Mouse (Mus musculus) heart, postnatal 36 days (tissue): ENCODE data around the gene Opa3. TPM values are rescaled to one million over a fixed set of nuclear protein-coding genes. Genes with fewer than 3 reads are reported as not detected.
"Not testable (repeated sequence)": the region's sequence is repeated elsewhere in the genome, so short reads cannot be mapped to it uniquely, and the experiment has no call there.

ENCODE experiments used
- DNase-seq, 2 experiments: peaks; one replicate each; pipeline ENCODE4 v3.0.0; 2021 to 2022
- intact Hi-C: fragments of 180-260 bp; cut with DNase I; formaldehyde crosslinking; loops from one replicate; pipeline ENCODE4 v1.15.1; 2025
- total RNA-seq, 2 experiments: library from RNA; stranded (reverse); gene quantifications; 2 replicates each; pipeline ENCODE4 v1.2.3; 2021

Gene Opa3
- total RNA-seq, 2 experiments from 2014 or later = 53.9 to 62.9 TPM

- DNase-seq = peak; percentile 89 to 90
Observed at GRCm38 (mm10) chr7:19271238-19272172, 43.4 kb downstream of the Opa3 start, which contains the start of gene Vasp. TSS of gene Vasp (minus strand) at chr7:19271817.

DNA sequence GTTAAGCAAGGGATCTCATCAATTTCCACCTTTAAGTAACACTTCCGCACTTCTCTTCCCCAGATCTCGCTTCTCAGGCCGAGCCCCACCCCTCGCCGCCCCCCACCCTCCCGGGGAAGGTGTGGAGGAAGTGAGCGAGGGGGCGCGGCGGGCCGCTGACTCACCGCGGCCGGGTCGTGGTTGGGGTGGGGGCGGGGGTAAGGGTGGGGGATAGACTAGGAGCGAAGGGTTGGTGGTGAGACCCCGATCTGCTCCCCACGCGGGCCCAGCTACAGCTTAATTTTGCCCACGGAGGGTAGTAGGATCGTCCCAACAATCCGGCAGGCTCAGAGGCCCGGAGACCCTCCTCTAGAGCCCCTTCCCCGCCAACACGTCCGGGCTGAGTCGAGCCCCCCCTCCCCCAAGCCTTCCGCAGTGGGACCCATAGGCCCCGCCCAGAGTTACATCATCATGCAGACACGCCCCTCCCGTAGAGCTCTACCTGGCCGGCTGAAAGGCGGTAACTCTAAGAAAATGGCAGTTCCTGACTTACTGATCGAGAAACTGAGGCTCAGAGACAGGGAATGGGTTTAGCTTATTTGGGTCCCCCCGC, 44.1 kb downstream of the Opa3 start:
- intact Hi-C loops = no loop called here
- peak; percentile 70 to 73 for DNase-seq

More at GRCm38 (mm10) chr7:19271238-19272172, 43.4 kb downstream of the Opa3 start, which contains the start of gene Vasp:
- intact Hi-C loops = no loop called here

DNA sequence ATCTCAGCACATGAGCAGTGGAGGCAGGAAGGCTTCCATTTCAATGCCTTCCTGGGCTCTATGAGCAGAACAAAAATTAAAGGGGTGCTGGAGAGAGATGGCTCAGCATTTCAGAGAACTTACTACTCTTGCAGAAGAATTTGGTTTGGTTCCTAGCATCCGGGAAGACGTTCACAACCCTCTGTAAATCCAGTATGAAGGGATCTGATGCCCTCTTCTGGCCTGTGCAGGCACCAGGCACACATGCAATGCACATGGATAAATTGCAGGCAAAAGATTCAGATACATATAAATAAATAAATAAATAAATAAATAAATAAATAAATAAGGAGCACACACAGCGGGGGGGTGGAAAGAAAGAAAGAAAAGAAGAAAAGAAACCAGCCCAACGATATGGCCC, 48.1 kb downstream of the Opa3 start:
- intact Hi-C loops = no loop called here

DNA sequence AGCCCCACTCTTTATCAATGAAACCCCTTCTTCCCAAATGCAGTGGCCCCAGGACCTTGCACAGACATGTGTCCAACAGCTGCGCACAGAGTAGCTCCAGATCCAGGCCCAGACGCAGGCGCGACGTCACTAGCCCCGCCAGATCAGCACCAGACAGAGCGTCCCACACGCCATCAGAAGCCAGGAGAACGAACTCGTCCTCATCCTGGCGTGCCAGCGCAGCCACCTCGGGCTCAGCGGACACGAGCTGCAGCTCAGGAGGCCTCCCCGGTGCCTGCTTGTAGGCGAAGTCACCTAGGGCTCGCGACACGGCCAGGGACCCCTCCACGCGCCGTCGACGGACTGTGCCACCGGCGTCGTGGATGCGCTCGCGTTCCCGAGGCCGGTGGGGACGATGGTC, 50.9 kb downstream of the Opa3 start:
- no peak for DNase-seq
- intact Hi-C loops = no loop called here

More for the DNA sequence above, 48.1 kb downstream of the Opa3 start:
- DNase-seq = no peak

- no peak for DNase-seq
- intact Hi-C loops = loop anchor here (5.0 kb wide), 1 partner anchor 102 kb away; the partner anchor contains the start of gene Eml2
Observed at GRCm38 (mm10) chr7:19279581-19280114, 51.5 kb downstream of the Opa3 start, which contains the start of gene Ppm1n. TSS of gene Ppm1n (minus strand) at chr7:19280064.

DNA sequence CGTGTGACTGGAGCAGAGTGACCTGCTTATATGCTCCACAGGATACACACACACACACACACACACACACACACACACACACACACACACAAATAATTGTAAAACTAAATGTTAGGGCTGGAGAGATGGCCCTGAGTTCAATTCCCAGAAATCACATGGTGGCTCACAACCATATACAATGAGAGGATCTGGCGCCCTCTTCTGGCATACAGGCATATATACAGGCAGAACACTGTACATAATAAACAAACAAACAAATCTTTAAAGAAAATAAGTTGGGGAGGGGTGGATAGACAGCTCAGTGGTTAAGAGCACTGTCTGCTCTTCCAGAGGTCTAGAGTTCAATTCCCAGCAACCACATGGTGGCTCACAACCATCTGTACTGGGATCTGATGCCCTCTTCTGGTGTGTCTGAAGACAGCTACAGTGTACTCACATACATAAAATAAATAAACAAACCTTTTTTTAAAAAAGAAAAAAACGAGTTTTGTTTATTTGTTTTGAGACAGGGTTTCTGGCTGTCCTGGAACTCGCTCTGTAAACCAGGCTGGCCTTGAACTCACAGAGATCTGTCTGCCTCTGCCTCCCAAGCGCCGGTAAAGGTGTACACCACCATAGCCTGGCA, 53.7 kb downstream of the Opa3 start:
- DNase-seq = not testable (repeated sequence)
- intact Hi-C loops = loop anchor here (5.0 kb wide), 1 partner anchor 104 kb away; the partner anchor contains the start of gene Eml2

DNA sequence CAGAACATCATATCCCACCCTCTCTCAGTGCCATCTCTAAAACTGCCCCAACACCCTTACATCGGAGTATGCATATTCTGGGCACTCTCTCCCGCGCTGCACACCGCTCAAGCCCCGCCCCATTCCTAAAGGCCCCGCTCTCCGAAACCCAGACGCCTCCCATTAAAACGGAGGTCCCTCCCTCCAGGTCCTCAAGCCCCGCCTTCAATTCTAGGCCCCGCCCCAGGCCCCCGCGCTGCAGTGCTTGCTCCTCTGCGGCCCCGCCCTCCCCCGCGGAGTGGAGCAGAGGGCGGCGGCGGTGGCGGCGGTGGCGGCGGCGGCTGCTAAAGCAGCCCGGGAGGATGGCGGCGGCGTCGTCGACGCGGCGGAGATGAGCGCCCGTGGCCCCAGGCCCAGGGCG, 54.3 kb downstream of the Opa3 start, which contains the start of gene Rtn2:
Rtn2 (plus strand) TSS at position 240 of the 400 bp plus-strand sequence.
- peak; percentile 62 to 68 for DNase-seq
- intact Hi-C loops = loop anchor here (5.0 kb wide), 1 partner anchor 105 kb away; the partner anchor contains the start of gene Eml2

- intact Hi-C loops = loop anchor here (1.0 to 5.0 kb wide), 2 partner anchors 44 to 106 kb away; partner anchors contain the start of gene Eml2
- peak; percentile 61 to 68 for DNase-seq
Observed at GRCm38 (mm10) chr7:19282791-19283405, 54.8 kb downstream of the Opa3 start.

GRCm38 (mm10) chr7:19283406-19283804, 55.3 kb downstream of the Opa3 start:
- DNase-seq = no peak
- intact Hi-C loops = loop anchor here (1.0 to 5.0 kb wide), 2 partner anchors 44 to 106 kb away; partner anchors contain the start of gene Eml2

GRCm38 (mm10) chr7:19284763-19285162, 56.6 kb downstream of the Opa3 start:
- intact Hi-C loops = loop anchor here (5.0 kb wide), 1 partner anchor 107 kb away; the partner anchor contains the start of gene Eml2
- peak in 1 of 2 experiments; percentile 74 for DNase-seq

- DNase-seq = peak; percentile 48 to 73
- intact Hi-C loops = no loop called here
Observed at GRCm38 (mm10) chr7:19290969-19291596, 62.9 kb downstream of the Opa3 start.

GRCm38 (mm10) chr7:19295503-19296185, 67.5 kb downstream of the Opa3 start:
- intact Hi-C loops = loop anchor here (5.0 kb wide), 2 partner anchors 118 to 138 kb away; partner anchors contain the start of gene Eml2
- DNase-seq = peak; percentile 96 to 99

- no peak for DNase-seq
- intact Hi-C loops = loop anchor here (5.0 kb wide), 2 partner anchors 120 to 140 kb away; partner anchors contain the start of gene Eml2
Observed at GRCm38 (mm10) chr7:19297034-19297433, 68.9 kb downstream of the Opa3 start.

DNA sequence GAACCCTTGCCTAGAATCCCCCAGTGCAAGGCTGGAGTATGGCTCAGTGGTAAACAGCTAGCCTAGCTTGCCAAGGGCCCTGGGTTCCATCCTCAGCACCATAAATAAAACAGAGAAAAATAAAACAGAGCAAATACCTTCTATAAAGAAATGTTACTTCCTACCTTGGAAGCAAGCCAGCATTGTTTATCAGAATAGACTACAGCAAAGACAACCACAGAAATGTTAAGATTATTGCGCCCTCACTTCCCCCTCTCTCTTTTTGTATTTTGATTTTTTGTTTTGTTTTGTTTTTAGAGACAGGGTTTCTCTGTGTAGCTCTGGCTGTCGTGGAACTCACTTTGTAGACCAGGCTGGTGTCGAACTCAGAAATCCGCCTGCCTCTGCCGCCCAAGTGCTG, 69.7 kb downstream of the Opa3 start:
- DNase-seq = no peak
- intact Hi-C loops = loop anchor here (5.0 kb wide), 2 partner anchors 120 to 140 kb away; partner anchors contain the start of gene Eml2

- intact Hi-C loops = loop anchor here (5.0 kb wide), 2 partner anchors 122 to 142 kb away; partner anchors contain the start of gene Eml2
- peak in 1 of 2 experiments; percentile 45 for DNase-seq
Observed at GRCm38 (mm10) chr7:19299194-19299593, 71.1 kb downstream of the Opa3 start.

DNA sequence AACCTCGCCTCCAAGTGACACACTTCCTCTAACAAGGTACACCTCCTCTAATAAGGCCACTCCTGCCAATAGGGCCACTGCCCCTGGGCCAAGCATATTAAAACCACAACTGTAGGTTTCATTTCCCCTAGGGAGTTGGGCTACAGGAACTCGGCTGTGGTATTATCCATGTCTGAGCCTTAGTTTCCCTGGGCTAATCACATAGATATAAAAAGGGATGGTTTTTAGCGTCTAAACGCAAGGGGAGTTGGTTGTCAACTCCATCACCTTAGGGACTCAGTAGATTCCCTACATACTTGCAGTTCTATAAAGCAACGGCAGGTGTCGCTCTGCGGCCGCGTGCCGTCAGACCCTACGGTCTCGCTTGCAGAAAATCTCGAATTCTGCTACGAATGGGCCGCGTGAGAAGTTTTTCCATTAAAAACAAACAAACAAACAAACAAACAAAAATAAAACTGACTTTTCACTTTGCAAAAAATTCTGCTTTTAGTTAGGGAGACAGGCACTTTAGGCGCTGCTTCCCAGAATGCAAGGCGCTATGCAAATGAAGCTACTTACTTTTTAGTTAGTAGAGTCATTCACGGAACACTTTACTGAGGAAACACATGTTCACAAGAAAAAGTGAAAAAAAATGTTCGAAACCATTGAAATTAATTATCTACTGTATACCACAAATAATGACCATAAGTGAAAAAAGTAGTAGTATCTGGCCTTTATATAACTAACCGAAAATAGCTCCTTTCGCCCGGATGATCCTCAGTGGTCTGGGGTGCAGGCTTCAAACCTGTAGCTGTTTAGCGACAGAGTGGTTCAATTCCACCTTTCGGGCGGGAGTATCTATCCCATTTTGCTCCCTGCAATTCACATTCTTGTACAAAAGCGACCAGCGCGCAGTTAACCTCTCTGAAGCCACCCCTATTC, 72.6 kb downstream of the Opa3 start:
- intact Hi-C loops = loop anchor here (1.0 to 2.0 kb wide), 2 partner anchors 43 to 64 kb away; no protein-coding TSS in a partner anchor
- DNase-seq = peak; percentile 85 to 86
